Mouse (Mus musculus): ENCODE measurements around the gene Cxcl16. TPM values are rescaled to one million over a fixed set of nuclear protein-coding genes. Genes with fewer than 3 reads are reported as not detected.
"Not testable (repeated sequence)": the region's sequence is repeated elsewhere in the genome, so short reads cannot be mapped to it uniquely, and the experiment has no call there.

Cxcl16 gene
- 100 to 1,000 TPM in 19 of 26 experiments, 10 to 100 TPM in 7; 38.5 to 511 (median 181) TPM for total RNA-seq (2018; cell fraction: chromatin; rRNA removed)
- total RNA-seq (2018; cell fraction: cytosol; rRNA removed), result 100 to 1,000 TPM in 21 of 26 experiments, 10 to 100 TPM in 5; 78.1 to 341 (median 209) TPM
- total RNA-seq (2018; cell fraction: nucleus; rRNA removed), result 100 to 1,000 TPM in 24 of 26 experiments, 10 to 100 TPM in 2; 63.6 to 577 (median 286) TPM
- polyA plus RNA-seq (2018), result 84.4 to 133 TPM (median 111 TPM) in 3 replicates

DNA sequence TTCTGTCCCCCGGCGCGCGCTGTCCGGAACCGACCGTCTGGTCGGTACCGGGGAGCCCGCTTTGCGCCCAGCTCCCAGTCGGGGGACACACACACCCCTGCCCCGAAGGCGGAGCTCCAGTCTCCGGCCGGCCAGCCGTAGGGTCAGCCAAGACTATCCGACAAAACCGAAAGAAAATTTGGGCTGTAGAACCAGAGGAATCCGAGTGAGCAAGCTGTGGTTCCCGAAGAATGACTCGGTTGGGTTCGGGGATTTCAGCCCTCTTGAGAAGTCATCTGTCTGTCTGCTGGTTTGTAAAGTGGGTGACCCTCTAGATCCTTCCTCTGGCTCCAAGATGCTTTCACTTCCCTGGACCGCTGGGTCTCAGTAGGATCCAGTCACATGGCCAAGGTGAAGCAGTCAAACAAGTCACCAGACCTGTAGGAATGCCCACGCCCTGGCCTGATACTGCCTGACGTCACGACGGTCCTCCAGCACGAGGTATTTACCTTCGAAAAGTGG is at the start of gene Cxcl16:
TSS of gene Cxcl16 (minus strand) at position 384 of the 501 bp plus-strand sequence.
- 11% methylated on average over 30 of the region's 30 CpGs for WGBS (ENCODE audit: missing documents)
- 0 out of 2 replicates have a peak within 1 kb of the TSS, but pooled peaks have one; percentile 15 for H3K27ac ChIP-seq
- peaks cover 43% of the 10 kb centered on the region; the same call in 1 of the 2 replicates for H3K79me2 ChIP-seq (ENCODE audit: inconsistent target)
- H3K36me3 ChIP-seq (ENCODE audit: inconsistent target), result peaks cover 22% of the 10 kb centered on the region; the same call in 1 of the 2 replicates
- H3K4me3 ChIP-seq (ENCODE audit: inconsistent target), result peak within 1 kb of the TSS; percentile 57

GRCm38 (mm10) chr11:70506962-70507515 is 47.3 kb upstream of the Cxcl16 start:
- Histone ChIP-seq H3K27ac (no peak overlapping the region), H3K4me3 (ENCODE audit: inconsistent target) (no peak overlapping the region), H3K79me2 (ENCODE audit: inconsistent target) (no peaks in the 10 kb centered on the region), H3K36me3 (ENCODE audit: inconsistent target) (no peaks in the 10 kb centered on the region)
- 81% methylated on average over 7 of the region's 7 CpGs for WGBS (ENCODE audit: missing documents)

DNA sequence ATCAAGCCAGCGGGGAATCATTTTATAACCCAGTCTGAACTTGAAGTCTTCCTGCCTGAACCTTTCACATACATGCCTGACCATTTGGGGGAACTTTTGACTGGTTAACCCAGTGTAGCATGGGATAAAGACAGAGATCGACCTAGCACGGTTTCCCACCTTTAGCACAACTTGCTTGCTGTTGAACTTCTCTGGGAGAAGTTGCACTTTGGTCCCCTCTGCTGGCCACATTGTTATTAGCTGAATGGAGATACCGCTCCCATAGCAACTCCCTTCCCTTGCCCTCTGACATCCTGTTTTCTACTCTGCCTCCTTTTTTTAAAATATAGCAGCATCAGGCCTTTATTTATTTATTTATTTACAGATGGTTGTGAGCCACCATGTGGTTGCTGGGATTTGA is 46.6 kb upstream of the Cxcl16 start:
- no peak overlapping the region for H3K4me3 ChIP-seq (ENCODE audit: inconsistent target)
- H3K79me2 ChIP-seq (ENCODE audit: inconsistent target), result no peaks in the 10 kb centered on the region
- 33% methylated on average over 4 of the region's 4 CpGs for WGBS (ENCODE audit: missing documents)
- H3K27ac ChIP-seq, result no peak overlapping the region
- no peaks in the 10 kb centered on the region for H3K36me3 ChIP-seq (ENCODE audit: inconsistent target)

DNA sequence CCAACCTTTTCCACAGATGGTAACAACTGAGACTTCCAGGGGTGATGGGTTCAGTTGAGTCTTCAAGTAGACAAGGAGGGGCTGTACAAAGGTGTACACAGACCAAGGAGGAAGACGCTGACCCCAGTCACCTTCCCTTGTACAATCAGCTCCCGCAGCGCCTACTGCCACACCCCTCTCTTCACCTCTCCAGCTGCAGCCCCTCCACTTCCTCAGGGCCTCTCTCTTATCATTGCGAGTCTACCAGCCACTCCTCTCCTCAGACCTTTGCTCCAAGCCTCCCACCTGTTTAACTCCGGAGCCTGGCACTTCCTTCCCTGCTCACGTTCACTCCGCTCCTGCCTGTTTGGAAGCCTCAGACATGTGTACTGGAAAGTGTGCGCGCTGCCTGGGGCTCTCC is 45.2 kb upstream of the Cxcl16 start, which contains the start of gene Tm4sf5:
TSS of gene Tm4sf5 (plus strand) at position 275 of the 400 bp plus-strand sequence.
- WGBS (ENCODE audit: missing documents), result 70% methylated on average over 9 of the region's 9 CpGs
- no peak within 1 kb of the TSS for H3K4me3 ChIP-seq (ENCODE audit: inconsistent target)
- H3K27ac ChIP-seq, result no peak within 1 kb of the TSS
- no peaks in the 10 kb centered on the region for H3K36me3 ChIP-seq (ENCODE audit: inconsistent target)
- H3K79me2 ChIP-seq (ENCODE audit: inconsistent target), result no peaks in the 10 kb centered on the region

- Histone ChIP-seq H3K79me2 (ENCODE audit: inconsistent target) (no peaks in the 10 kb centered on the region), H3K36me3 (ENCODE audit: inconsistent target) (no peaks in the 10 kb centered on the region), H3K27ac (no peak overlapping the region), H3K4me3 (ENCODE audit: inconsistent target) (no peak overlapping the region)
- WGBS (ENCODE audit: missing documents), result 94% methylated on average over 3 of the region's 3 CpGs
Measured at GRCm38 (mm10) chr11:70502018-70502417, 42.2 kb upstream of the Cxcl16 start.

- Histone ChIP-seq H3K79me2 (ENCODE audit: inconsistent target) (no peaks in the 10 kb centered on the region), H3K4me3 (ENCODE audit: inconsistent target) (no peak overlapping the region), H3K27ac (no peak overlapping the region), H3K36me3 (ENCODE audit: inconsistent target) (no peaks in the 10 kb centered on the region)
- 100% methylated on average over 1 of the region's 1 CpGs for WGBS (ENCODE audit: missing documents)
Measured at GRCm38 (mm10) chr11:70500476-70500812, 40.7 kb upstream of the Cxcl16 start.

- H3K4me3 ChIP-seq (ENCODE audit: inconsistent target), result no peak overlapping the region
- H3K36me3 ChIP-seq (ENCODE audit: inconsistent target), result no peaks in the 10 kb centered on the region
- 68% methylated on average over 13 of the region's 14 CpGs for WGBS (ENCODE audit: missing documents)
- no peaks in the 10 kb centered on the region for H3K79me2 ChIP-seq (ENCODE audit: inconsistent target)
- peak overlapping the region; percentile 41 for H3K27ac ChIP-seq
Measured at GRCm38 (mm10) chr11:70499566-70500475, 40.0 kb upstream of the Cxcl16 start.

- 1% methylated on average over 6 of the region's 6 CpGs for WGBS (ENCODE audit: missing documents)
- Histone ChIP-seq H3K4me3 (ENCODE audit: inconsistent target) (no peak overlapping the region), H3K36me3 (ENCODE audit: inconsistent target) (no peaks in the 10 kb centered on the region), H3K79me2 (ENCODE audit: inconsistent target) (no peaks in the 10 kb centered on the region), H3K27ac (peak overlapping the region; percentile 98)
Measured at GRCm38 (mm10) chr11:70489684-70490083, 29.9 kb upstream of the Cxcl16 start.

GRCm38 (mm10) chr11:70489138-70489537 is 29.4 kb upstream of the Cxcl16 start:
- Histone ChIP-seq H3K27ac (peak overlapping the region; percentile 98), H3K4me3 (ENCODE audit: inconsistent target) (no peak overlapping the region), H3K79me2 (ENCODE audit: inconsistent target) (no peaks in the 10 kb centered on the region), H3K36me3 (ENCODE audit: inconsistent target) (no peaks in the 10 kb centered on the region)
- 81% methylated on average over 3 of the region's 3 CpGs for WGBS (ENCODE audit: missing documents)

- H3K27ac ChIP-seq, result no peak overlapping the region
Measured at GRCm38 (mm10) chr11:70487816-70488215, 28.0 kb upstream of the Cxcl16 start.

GRCm38 (mm10) chr11:70485498-70485897 is 25.7 kb upstream of the Cxcl16 start:
- Histone ChIP-seq H3K27ac (no peak overlapping the region), H3K36me3 (ENCODE audit: inconsistent target) (no peaks in the 10 kb centered on the region), H3K79me2 (ENCODE audit: inconsistent target) (no peaks in the 10 kb centered on the region), H3K4me3 (ENCODE audit: inconsistent target) (no peak overlapping the region)
- WGBS (ENCODE audit: missing documents), result 89% methylated on average over 2 of the region's 2 CpGs

More at GRCm38 (mm10) chr11:70487816-70488215, 28.0 kb upstream of the Cxcl16 start:
- Histone ChIP-seq H3K36me3 (ENCODE audit: inconsistent target) (no peaks in the 10 kb centered on the region), H3K4me3 (ENCODE audit: inconsistent target) (no peak overlapping the region), H3K79me2 (ENCODE audit: inconsistent target) (no peaks in the 10 kb centered on the region)
- 92% methylated on average over 4 of the region's 4 CpGs for WGBS (ENCODE audit: missing documents)

DNA sequence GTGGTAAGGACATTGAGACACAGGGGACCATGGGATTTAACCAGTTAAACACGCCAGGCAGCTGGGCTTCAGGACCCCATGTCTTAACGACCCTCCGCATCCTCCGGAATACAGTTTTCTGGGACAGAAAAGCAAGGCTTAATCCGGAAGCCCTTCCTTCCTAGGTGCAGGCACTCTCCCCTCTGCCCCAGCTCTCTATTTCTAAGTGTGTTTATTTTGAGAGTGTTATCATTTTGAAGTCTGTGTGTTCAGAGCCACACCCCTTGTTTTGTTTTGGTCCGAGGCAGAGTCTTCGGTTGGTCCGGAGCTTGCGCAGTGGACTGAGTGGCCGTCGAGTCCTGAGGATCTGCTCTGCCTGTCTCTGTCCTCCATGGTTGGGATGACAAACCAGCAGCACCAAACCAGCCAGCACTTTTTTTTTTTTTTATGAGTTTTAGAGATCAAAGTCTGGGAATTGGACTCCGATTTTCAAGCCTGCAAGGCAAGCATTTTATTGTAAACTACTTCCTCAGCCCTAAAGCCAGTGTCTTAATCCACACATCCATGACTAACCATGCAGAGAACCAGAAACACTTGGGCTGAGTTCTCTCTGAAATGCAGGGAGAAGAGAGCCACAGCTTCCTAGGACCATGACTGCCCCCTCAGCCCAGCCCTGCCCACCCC is 15.2 kb upstream of the Cxcl16 start:
- Histone ChIP-seq H3K4me3 (ENCODE audit: inconsistent target) (no peak overlapping the region), H3K79me2 (ENCODE audit: inconsistent target) (no peaks in the 10 kb centered on the region), H3K36me3 (ENCODE audit: inconsistent target) (no peaks in the 10 kb centered on the region), H3K27ac (peak overlapping the region; percentile 4)
- WGBS (ENCODE audit: missing documents), result 86% methylated on average over 12 of the region's 12 CpGs

DNA sequence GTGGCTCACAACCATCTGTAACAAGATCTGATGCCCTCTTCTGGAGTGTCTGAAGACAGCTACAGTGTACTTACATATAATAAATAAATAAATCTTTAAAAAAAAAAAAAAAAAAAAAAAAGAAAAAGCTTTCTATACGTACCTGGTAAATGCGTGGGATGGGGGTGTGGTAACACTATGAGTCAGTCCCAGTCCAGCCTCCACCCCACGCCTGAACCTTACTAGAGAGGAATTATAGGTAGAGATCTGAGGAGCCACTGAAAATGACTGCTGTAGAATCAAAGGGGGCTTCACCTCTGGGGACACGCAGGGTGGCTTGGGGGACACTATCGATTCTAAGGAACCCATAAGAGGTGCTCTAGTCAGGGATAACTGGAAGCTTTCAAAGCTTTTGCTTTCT is 13.5 kb upstream of the Cxcl16 start:
- WGBS (ENCODE audit: missing documents), result 93% methylated on average over 3 of the region's 5 CpGs
- not testable (repeated sequence) for H3K36me3 ChIP-seq (ENCODE audit: inconsistent target); H3K4me3 ChIP-seq (ENCODE audit: inconsistent target); H3K79me2 ChIP-seq (ENCODE audit: inconsistent target)
- peak overlapping the region; percentile 61 for H3K27ac ChIP-seq

DNA sequence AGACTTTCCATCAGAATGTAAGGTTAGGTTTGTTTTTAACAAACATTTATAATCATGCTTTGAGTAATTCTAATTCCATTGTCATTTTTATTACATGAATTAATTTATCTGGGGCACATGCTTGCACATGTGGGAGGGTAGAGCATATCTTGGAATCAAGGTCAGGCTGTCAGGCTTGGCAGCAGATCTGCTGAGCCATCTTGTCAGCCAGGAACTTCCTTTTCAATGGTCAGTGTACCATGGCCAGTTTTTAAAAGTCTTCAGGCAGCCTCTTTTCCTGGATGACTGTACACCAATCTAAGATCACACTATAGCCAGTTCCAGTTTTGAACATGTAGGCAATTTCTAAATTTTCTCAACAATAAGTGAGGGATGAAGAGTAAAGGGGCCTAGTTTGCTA is 12.9 kb upstream of the Cxcl16 start:
- Histone ChIP-seq H3K4me3 (ENCODE audit: inconsistent target) (no peak overlapping the region), H3K27ac (peak overlapping the region; percentile 61), H3K79me2 (ENCODE audit: inconsistent target) (no peaks in the 10 kb centered on the region), H3K36me3 (ENCODE audit: inconsistent target) (no peaks in the 10 kb centered on the region)
